Mouse (Mus musculus) olfactory bulb, adult 2 months (tissue): ENCODE data around the gene Rgl3.

Experiments used
- CTCF ChIP-seq: fragments of 200-500 bp; IDR thresholded peaks from 2 replicates; pipeline ENCODE4 v1.5.1; 2012; ENCODE audit warnings: low read depth, mild to moderate bottlenecking, low read length, moderate library complexity; ENCODE audit not compliant: insufficient read depth
- POLR2A ChIP-seq: fragments of 200-500 bp; IDR thresholded peaks from 2 replicates; pipeline ENCODE4 v1.6.1; 2012; ENCODE audit warnings: mild to moderate bottlenecking, low read depth, low read length, moderate library complexity; ENCODE audit not compliant: insufficient read depth

DNA sequence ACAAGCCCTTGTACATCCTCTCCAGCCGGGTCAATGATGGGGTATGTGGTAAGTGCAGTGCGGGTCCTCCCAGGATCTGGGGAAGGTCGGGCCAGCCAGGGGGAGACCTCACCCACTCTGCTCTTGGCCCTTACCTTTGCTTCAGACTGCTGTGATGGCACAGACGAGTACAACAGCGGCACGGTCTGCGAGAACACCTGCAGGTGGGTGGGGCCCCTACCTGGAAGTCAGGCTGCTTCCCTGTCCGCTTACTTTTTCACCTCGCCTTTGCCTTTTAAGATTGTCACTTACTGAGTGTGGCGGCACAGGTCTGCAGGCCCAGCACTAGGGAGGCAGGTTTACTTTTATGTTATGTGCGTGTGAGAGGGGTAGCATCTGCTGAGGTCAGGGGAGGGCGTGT is 15.3 kb upstream of the Rgl3 start:
- TF ChIP-seq CTCF (no peak), POLR2A (no peak)
